Mouse (Mus musculus) colon, adult 2 months (tissue): ENCODE data around the gene Scap. TPM values are rescaled to one million over a fixed set of nuclear protein-coding genes. Genes with fewer than 3 reads are reported as not detected.

ENCODE experiments used
- polyA plus RNA-seq: library from polyadenylated mRNA; depleted of rRNA; stranded (reverse); fragments of >200 nt; gene quantifications from 2 replicates; pipeline ENCODE4 v1.2.3, GENCODE M21; 2012; rRNA removed

The Scap gene
- polyA plus RNA-seq = 42.3 and 49.1 TPM in 2 replicates

DNA sequence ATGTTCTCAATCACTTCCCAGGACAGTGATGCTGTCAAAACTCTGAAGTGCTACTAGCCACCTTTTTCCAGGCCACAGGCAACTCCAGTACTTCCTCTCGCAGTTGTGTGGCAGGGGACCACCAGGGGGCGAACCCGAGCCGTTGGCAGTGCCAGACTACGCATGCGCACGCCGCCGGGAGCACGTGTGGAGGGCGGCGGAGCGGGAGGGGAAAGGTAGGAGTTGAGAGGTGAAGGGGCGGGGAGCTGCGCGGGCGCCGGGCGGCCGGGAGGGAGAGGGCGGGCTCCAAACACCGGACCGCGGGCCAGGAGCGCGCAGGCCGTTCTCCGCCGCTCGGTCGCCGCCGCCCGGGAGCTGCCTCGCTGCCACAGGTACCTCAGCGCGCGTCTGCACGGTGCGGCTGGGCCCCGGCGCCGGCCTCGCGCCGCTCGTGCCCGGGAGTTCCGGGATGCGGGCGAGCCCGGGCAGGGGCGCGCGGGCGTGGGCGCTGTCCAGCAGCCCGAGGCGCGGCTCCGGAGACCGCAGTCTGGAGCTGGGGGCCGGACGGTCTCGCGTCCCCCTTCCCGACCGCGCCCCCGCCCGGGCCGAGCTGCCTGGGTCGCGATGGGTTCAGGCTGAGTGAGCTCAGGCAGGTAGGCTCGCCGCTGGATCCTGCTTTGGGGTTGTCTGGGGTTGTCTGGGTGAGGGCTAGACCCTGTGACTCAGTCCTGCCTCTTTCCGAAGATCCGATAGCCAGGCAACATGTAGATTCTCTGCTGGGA is at the start of gene Scap:
Gene Scap, plus strand, starts transcription at position 154 of the 761 bp plus-strand sequence.

DNA sequence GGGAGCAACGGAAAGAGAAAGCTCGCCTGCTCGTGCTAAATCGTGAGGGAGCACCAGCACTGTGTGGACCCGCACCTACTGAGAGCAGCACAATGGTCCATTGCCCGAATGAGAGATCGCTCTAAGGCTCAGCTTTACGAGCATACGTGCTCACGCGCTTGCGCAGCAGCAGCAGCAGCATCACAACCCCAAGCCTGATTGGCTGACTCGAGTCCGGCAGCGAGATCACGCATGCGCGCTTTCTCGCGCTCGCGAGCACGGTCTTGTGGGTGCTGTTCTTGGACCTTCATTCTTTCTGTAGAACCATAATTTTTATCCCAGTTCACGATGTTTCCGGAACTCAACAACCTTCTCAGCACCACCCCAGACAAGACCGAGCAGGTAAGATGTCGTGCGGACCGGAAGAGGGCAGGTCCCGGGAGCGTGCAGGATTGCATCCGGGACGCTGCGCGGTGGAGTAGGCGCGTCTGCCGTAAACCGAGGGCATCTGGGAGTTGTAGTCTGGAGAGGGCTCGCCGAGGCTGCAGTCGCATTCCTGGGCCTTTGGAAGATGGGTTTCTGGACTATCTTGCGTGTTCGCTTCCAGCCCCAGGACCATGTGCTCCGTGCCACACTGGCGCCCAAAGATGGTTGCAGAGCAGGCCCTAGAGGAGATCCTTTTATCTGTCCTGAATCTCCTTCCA is 28.0 kb upstream of the Scap start, which contains the start of gene Elp6:
Gene Elp6, plus strand, starts transcription at position 205 of the 683 bp plus-strand sequence.

DNA sequence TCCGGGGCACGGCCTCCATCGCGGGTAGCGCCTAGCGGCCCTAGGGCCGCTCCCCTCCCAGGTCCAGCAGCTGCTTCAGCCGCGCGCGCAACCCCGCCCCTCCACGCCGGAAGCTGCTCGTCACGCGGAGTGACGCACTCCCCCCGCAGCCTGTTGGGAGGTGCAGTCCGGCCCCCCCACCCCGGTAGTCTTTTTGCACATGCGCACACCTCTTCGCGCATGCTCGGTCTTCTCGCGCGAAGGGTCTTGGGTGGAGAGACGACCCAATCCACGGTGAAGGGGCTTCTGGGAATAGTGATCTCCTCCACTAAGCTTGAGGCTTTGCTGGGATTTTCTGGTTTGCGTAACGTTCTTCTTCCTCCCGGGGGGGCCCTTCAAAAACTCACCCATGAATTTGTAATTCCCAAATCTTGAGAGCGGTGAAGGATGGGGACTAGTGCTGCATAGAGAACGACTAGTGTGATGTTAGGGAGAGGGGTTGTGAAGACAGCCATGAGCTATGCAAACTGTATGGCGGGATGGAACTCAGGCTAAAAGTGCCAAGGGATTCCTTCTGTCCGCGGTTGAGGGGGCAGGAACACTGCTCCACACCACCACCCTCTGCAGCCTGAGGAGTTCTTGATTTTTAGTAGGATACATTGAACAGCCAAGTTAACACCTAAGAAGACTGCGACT is 75.1 kb downstream of the Scap start, which contains the start of gene Ptpn23:
Gene Ptpn23, minus strand, starts transcription at position 115 of the 675 bp plus-strand sequence.

DNA sequence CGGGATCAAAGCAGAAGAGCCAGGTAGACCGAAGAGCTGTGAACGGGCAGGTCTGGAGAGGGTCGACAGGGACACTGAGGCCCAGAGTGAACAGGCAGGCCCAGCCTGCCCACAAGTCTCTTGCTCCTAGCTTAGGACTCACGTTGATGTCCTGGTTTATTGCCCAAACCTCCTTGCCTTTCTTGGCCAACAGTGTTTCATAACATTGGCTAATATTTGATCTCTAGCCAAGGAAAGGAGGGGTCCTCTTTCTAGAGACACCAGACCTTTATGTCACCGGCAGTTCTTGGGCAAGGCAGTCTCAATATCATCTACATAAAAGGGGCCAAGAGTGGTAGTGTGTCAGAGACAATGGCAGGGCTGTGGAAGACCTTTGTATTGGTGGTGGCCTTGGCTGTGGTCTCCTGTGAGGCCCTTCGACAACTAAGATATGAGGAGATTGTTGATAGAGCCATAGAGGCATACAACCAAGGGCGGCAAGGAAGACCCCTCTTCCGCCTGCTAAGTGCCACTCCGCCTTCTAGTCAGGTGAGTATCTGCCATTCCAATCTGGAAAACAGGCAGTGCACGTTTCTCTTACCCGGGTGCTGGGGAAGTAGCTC is 86.5 kb downstream of the Scap start, which contains the start of gene Ngp:
Gene Ngp, plus strand, starts transcription at position 237 of the 602 bp plus-strand sequence.

Other genes starting within 250 kb of the Scap start
- 12.5 and 13.0 TPM in 2 replicates for gene Smarcc1, start 215.6 kb upstream of the Scap start, polyA plus RNA-seq
- gene Dhx30, start 215.5 kb upstream of the Scap start, polyA plus RNA-seq = 43.9 and 47.2 TPM in 2 replicates
- 1.2 and 1.4 TPM in 2 replicates for gene Cspg5, start 89.5 kb upstream of the Scap start, polyA plus RNA-seq
- gene Elp6, start 28.1 kb upstream of the Scap start, polyA plus RNA-seq = 8.2 and 10.6 TPM in 2 replicates
- gene Ptpn23, start 74.9 kb downstream of the Scap start, polyA plus RNA-seq = 26.8 and 40.1 TPM in 2 replicates
- 0.09 TPM in 1 of 2 replicates, not detected in the other for gene Ngp, start 86.5 kb downstream of the Scap start, polyA plus RNA-seq
- gene Klhl18, start 143.4 kb downstream of the Scap start, polyA plus RNA-seq = 16.9 and 19.4 TPM in 2 replicates
- 1.0 and 2.3 TPM in 2 replicates for gene Kif9, start 143.7 kb downstream of the Scap start, polyA plus RNA-seq
- gene Setd2, start 199.3 kb downstream of the Scap start, polyA plus RNA-seq = 26.6 and 36.4 TPM in 2 replicates